Mouse (Mus musculus): Measurements from ENCODE around the gene Mlx.

DNA sequence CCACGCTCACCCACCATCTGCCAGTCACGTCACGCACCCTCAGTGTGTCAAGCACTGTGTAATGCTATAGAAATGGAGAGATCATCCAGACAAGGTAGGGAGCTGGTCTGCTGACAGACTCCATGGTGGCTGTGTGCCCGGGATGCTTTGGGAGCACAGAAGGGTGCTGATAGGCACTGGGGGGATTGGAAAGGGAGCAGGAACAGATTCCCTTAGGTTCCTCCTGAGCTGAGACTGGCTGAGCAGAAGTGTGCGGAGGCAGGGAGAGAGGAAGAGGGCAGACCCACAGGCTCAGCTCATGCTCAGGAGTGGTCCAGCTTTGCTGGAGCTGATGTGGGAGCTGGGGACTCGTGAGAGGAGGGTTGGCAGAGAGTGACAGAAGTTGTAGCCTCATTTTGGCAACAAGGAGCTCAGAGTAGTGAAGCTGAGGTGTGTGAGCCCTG, 36.0 kb upstream of the Mlx start:
- TF ChIP-seq CTCF (IDR thresholded peaks at IDR 0.05; ENCODE audit: low read depth, low read length) (no peak), POLR2A (IDR thresholded peaks at IDR 0.05; ENCODE audit: borderline replicate concordance, low read depth, low read length) (no peak)

Data from bone marrow macrophage, adult 2 months (primary cell).